Mouse (Mus musculus): ENCODE results near the gene Atxn1.

Atxn1 gene

GRCm38 (mm10) chr13:45962776-45963175, 2.0 kb downstream of the Atxn1 start:
- no peak for DNase-seq

- peak; percentile 90 for DNase-seq
These were observed 2.8 kb downstream of the Atxn1 start for GRCm38 (mm10) chr13:45961871-45962630.

GRCm38 (mm10) chr13:45960311-45960965, 4.4 kb downstream of the Atxn1 start:
- peak; percentile 83 for DNase-seq

- DNase-seq, result peak; percentile 83
These were observed 6.5 kb downstream of the Atxn1 start for GRCm38 (mm10) chr13:45958306-45958705.

DNA sequence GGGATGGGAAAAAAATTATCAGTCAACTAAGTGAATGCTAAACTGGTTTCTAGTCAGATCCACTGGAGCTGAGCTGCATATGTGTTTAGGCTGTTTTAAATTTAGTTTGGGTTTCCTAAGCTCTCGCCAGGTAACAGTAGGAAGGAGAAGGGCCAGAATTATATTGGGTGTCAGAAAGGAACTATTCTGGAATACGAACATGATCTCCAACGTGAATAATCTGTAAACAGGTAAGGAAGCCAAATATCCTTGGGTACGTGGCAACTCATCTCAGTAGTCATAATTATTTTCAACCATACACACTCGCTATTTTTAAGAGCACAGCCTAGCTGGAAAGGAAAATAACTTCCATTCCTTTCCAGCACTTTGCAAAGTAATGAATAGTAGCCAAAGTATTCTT, 7.2 kb downstream of the Atxn1 start:
- DNase-seq, result peak; percentile 18

- DNase-seq, result no peak
These were observed 8.5 kb downstream of the Atxn1 start for GRCm38 (mm10) chr13:45956287-45956686.

GRCm38 (mm10) chr13:45955370-45956055, 9.3 kb downstream of the Atxn1 start:
- DNase-seq, result no peak

DNA sequence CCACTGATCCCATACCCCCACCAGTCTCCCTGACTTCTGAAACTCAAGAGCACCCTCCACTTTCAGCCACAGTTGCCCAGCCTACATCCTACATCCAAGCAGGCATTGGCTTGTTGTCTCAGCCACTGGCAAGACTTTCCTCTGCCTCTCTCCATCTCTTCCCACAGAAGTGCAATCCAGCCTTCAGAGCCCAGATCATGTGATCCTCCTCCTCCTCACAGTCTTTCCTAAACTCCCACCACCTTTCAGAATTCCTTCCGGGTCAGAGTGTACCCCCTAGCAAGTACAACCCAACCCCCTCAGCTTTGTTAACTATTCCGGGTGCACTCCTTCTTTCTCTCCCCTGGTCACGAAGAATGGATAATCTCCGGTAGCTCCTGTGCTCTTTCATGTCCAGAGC, 11.7 kb downstream of the Atxn1 start:
- DNase-seq, result no peak

GRCm38 (mm10) chr13:45951071-45951645, 13.7 kb downstream of the Atxn1 start:
- DNase-seq, result peak; percentile 92

DNA sequence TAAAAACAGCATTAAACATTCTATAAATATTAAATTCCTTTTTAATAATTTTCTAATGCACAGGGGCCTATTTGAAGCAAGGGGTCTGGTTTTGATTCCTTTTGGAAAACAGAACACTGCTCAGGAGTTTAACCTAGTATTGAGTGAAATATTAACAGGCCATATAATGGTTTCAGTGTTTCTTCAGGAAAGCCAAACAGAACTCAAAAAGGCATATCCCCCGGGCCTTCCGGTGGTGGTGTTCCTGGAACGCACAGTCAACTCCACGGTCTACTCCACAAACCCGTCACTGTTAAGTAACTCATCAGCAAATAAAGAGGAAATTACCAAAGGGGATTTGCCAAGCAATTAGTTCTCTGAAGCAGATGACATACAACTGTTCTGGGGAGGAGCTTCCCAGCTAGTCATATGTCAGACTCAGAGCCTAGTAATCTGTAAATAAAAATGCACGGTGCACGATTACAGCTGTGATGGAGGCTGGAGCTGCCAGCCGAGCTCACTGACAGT, 14.4 kb downstream of the Atxn1 start:
- DNase-seq, result peak; percentile 88

GRCm38 (mm10) chr13:45946136-45946535, 18.7 kb downstream of the Atxn1 start:
- DNase-seq, result peak; percentile 93

DNA sequence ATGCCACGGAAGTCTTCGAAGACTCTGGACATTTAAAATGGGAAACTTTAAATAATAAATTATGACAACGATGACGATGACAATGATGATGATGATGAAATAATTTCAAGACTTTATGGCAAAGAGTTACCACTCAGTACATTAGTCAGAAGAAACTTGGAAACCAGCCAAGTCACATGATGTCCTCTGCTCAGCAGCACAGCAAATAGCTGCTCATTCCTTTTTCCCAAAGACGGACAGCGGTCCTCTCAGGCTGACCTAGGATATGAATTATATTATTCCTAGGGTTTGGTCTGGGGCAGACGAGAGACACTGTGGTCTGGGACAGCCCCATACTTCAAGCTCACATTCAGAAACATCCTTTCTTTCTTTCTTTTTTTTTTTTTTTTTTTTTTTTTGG, 22.5 kb downstream of the Atxn1 start:
- no peak for DNase-seq

GRCm38 (mm10) chr13:45940714-45941113, 24.1 kb downstream of the Atxn1 start:
- DNase-seq, result no peak

DNA sequence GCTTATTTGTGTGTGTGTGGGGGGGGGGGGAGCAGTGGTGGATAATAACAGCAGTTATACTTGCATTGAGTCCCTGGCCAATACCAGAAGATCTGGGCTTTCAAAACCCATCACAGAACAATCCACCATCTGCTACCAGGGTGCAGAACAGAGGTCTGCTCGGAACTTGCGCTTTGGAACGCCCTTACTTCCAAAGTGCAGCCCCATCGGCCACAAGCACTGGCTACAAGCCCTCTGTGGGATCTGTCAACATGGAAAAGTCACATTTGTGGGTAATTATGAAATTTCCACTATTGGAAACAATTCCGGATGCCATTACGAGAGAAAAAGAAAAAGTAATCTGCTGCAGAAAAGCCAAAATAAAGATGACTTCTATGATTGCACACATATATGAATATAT, 25.2 kb downstream of the Atxn1 start:
- no peak for DNase-seq

DNA sequence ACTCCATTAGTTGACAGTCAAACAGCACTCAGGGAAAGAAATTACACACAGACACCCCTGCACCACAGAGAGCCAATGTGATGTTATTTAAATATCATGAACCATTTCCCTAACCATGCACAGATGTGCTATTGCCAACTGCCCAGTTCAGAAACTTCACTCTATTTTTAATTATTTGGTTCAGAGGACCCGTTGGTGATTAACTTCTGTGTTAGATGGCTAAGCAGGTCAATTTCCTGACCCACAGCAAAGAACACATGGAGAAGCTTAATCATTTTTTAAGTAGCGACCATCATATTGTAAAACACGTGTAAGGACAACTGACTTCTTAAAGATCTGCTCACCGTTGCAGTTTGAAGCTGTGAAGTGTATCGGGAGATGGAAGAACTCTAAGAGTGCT, 26.7 kb downstream of the Atxn1 start:
- no peak for DNase-seq

DNA sequence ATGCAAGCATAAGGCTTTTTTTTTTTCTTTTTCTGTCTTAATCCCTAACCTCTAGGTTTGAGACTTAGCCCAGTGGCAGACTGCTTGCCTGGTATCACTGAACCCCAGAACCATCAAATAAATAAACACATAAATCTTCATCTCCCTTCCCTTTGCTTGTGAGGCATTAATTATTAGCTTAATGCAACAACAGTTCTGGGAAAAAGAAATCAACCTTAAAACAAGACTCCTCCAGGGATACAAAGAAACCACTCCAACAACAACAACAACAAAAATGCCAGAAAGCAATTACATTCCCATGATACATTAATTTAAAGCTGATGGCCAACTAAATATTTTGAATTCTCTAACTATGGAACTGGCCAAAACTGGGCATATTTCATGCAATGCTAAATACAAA, 28.0 kb downstream of the Atxn1 start:
- DNase-seq, result no peak

DNA sequence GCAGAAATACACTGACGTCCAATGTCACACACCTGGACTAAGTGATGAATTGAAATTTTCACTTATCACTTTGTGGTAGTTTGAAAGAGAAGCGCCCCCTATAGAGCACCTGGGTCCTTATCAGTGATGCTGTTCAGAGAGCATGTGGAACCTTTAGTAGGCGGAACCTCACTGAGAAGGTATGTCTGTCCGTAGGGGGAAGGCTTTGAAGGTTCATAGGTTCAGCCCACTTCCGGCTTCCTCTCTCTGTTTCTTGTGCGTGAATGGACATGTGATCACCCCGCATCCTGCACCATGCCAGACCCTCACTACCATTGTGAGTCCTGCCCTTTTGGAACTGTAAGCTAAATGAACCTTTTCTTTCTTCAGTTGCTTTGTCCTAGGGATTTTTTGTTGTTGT, 29.0 kb downstream of the Atxn1 start:
- no peak for DNase-seq

- DNase-seq, result no peak
These were observed 30.0 kb downstream of the Atxn1 start for GRCm38 (mm10) chr13:45934841-45935240.

GRCm38 (mm10) chr13:45934085-45934484, 30.7 kb downstream of the Atxn1 start:
- DNase-seq, result no peak

- DNase-seq, result no peak
These were observed 32.3 kb downstream of the Atxn1 start for GRCm38 (mm10) chr13:45932491-45932921.

DNA sequence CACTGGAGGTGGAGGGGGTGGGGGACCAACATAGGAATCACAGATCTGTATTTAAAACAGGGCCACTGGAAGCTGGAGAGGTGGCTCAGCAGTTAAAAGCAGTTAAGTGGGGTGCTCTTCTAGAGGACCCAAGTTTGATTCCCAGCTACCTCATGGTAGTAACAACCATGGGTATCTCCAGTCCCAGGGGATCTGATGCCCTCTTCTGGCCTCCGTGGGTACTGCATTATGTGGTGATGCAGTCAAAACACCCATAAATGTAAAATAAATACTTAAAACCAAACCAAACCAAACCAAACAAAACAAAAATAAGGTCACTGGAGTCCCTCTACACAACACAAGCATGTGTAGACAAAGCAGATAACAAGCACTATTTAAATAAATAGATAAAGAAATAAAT, 32.9 kb downstream of the Atxn1 start:
- no peak for DNase-seq

- DNase-seq, result no peak
These were observed 33.6 kb downstream of the Atxn1 start for GRCm38 (mm10) chr13:45931215-45931614.

- no peak for DNase-seq
These were observed 35.1 kb downstream of the Atxn1 start for GRCm38 (mm10) chr13:45929744-45930143.
